Mouse (Mus musculus) limb, embryonic 15.5 days (tissue): ENCODE results near the gene Mfsd12. TPM values are rescaled to one million over a fixed set of nuclear protein-coding genes. Genes with fewer than 3 reads are reported as not detected.

Source experiments
- ATAC-seq: fragments of 200-750 bp; cut with Nextera tagmentation; 2 replicates; pipeline ENCODE4 v1.8.0; 2017; ENCODE audit warnings: low read depth, moderate TSS enrichment; ENCODE audit not compliant: insufficient number of reproducible peaks, low FRiP score, low TSS enrichment
- H3K27ac ChIP-seq: fragments of 300-500 bp; sonication (generic); 2 replicates; pipeline ENCODE4 v1.5.1; 2015; ENCODE audit warnings: moderate library complexity, mild to moderate bottlenecking, inconsistent platforms
- H3K27me3 ChIP-seq: fragments of 300-500 bp; sonication (generic); 2 replicates; pipeline ENCODE4 v1.6.1; 2015; ENCODE audit warnings: inconsistent platforms
- H3K36me3 ChIP-seq: fragments of 300-500 bp; sonication (generic); 2 replicates; pipeline ENCODE4 v1.6.1; 2015; ENCODE audit warnings: inconsistent platforms
- H3K4me1 ChIP-seq: fragments of 300-500 bp; sonication (generic); 2 replicates; pipeline ENCODE4 v1.6.1; 2015; ENCODE audit warnings: inconsistent platforms
- H3K4me2 ChIP-seq: fragments of 300-500 bp; sonication (generic); 2 replicates; pipeline ENCODE4 v1.6.1; 2015; ENCODE audit warnings: mild to moderate bottlenecking, inconsistent platforms
- H3K4me3 ChIP-seq: fragments of 300-500 bp; sonication (generic); 2 replicates; pipeline ENCODE4 v1.5.1; 2015; ENCODE audit warnings: mild to moderate bottlenecking, inconsistent platforms
- H3K9ac ChIP-seq: fragments of 300-500 bp; sonication (generic); 2 replicates; pipeline ENCODE4 v1.6.1; 2015; ENCODE audit warnings: inconsistent platforms
- H3K9me3 ChIP-seq: fragments of 300-500 bp; sonication (generic); 2 replicates; pipeline ENCODE4 v1.6.1; 2016; ENCODE audit warnings: inconsistent platforms
- WGBS: fragments of 180-500 bp; shearing (Covaris S2); methylation state at CpG from one replicate; pipeline ENCODE4 v1.1.7; 2015; 5-methylcytosine and 5-hydroxymethylcytosine counted together
- polyA plus RNA-seq: library from polyadenylated mRNA; unstranded; fragments of >200 nt; fragmentation: Nextera tagmentation; extraction: Ambion mirVana; gene quantifications from 2 replicates; pipeline ENCODE4 v1.2.1, GENCODE M21; 2015

Mfsd12 gene
- polyA plus RNA-seq, 1 experiment from 2014 or later, result 13.3 TPM

DNA sequence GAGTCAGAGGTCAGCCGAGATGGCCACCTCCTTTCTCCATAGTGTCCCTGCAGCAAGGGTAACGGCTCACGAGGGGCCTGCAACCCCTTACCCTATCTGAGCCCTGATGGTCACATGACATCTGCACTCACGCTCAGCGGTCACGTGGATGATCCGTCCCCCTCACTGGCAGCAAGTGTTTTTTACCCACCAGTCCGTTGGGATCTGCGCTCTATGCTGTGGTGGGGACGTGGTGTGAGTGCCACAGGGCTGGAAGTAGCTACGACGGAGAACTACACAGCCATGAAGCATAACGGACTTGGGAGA is 51.1 kb downstream of the Mfsd12 start:
- WGBS, result 54% methylated on average over 13 of the region's 13 CpGs
- ATAC-seq, result no peak
- H3K9ac ChIP-seq, result no peak overlapping the region
- H3K27me3 ChIP-seq, result no peaks in the 10 kb centered on the region; the same call in 1 of the 2 replicates
- H3K4me3 ChIP-seq, result no peak overlapping the region
- no peak overlapping the region for H3K4me2 ChIP-seq
- peak overlapping the region; percentile 93 for H3K27ac ChIP-seq
- no peaks in the 10 kb centered on the region for H3K9me3 ChIP-seq
- H3K4me1 ChIP-seq, result peaks cover 91% of the 10 kb centered on the region
- peaks cover 75% of the 10 kb centered on the region for H3K36me3 ChIP-seq

DNA sequence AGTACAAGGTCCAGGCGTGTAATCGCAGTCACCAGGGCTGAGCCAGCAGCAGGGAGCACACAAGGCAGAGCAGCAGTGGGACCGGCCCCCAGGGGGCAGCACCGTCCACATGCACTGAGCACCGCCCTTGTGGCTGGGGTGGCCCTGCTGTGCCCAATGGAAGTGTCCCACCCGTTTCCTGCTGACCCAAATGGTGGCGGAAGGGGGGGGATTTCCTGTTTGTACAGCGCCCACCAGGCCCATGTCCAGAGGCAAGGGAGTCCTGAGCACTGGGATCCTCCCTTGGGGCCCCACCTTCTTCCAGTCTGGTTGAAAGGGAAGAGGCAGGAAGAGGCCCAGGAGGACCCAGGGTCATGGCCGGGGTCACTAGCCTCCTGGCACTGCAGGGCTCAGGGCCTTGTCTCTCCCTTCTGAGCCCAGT is 51.6 kb downstream of the Mfsd12 start:
- Histone ChIP-seq H3K4me3 (no peak overlapping the region), H3K4me1 (peaks cover 91% of the 10 kb centered on the region), H3K27ac (peak overlapping the region; percentile 93), H3K9me3 (no peaks in the 10 kb centered on the region), H3K27me3 (no peaks in the 10 kb centered on the region; the same call in 1 of the 2 replicates), H3K36me3 (peaks cover 70% of the 10 kb centered on the region), H3K4me2 (no peak overlapping the region), H3K9ac (no peak overlapping the region)
- no peak for ATAC-seq
- 24% methylated on average over 8 of the region's 9 CpGs for WGBS

DNA sequence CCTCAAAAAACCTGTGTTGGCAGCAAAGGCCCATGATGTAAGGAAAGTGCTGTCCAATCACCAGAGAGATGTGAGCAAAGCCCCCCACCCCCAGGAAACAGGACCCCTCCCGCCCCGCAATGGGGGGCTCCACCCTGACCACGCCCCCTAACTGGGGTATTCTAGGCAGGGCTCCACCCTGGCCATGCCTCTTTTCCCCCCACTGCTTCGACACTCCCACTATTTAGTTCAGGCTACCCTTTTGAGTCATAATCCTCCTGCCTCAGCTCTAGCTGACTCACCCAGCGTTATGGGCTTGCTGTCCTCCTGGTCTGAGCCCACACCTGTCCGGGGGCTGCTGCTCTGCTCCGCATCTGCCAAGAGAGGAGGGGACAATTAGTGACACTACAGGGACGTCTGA is 52.0 kb downstream of the Mfsd12 start:
- H3K9ac ChIP-seq, result no peak overlapping the region
- H3K27me3 ChIP-seq, result no peaks in the 10 kb centered on the region; the same call in 1 of the 2 replicates
- H3K4me1 ChIP-seq, result peaks cover 91% of the 10 kb centered on the region
- peaks cover 66% of the 10 kb centered on the region for H3K36me3 ChIP-seq
- 27% methylated on average over 8 of the region's 8 CpGs for WGBS
- no peak overlapping the region for H3K4me3 ChIP-seq
- H3K9me3 ChIP-seq, result no peaks in the 10 kb centered on the region
- no peak for ATAC-seq
- H3K27ac ChIP-seq, result peak overlapping the region; percentile 93
- H3K4me2 ChIP-seq, result no peak overlapping the region

DNA sequence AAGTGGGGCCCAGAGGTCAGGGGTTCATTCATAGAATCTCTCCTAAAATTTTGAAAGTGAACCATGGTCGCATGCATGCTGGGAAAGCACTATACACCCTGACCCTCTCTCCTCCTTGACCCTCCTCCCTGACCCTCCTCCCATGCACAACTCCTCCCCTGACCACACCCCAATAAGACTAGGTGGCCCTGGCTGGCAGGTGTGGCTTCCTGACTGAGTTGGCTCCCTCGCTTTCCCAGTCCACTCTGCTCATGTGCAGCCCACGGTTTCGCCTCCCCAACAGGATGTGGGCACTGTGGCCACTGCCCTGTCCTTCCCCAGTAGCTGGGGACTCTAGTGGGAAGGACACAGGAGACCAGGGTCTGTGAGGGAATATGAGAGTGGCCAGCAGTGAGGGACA is 53.1 kb downstream of the Mfsd12 start:
- WGBS, result 57% methylated on average over 4 of the region's 4 CpGs
- no peak for ATAC-seq
- H3K9ac ChIP-seq, result no peak overlapping the region

DNA sequence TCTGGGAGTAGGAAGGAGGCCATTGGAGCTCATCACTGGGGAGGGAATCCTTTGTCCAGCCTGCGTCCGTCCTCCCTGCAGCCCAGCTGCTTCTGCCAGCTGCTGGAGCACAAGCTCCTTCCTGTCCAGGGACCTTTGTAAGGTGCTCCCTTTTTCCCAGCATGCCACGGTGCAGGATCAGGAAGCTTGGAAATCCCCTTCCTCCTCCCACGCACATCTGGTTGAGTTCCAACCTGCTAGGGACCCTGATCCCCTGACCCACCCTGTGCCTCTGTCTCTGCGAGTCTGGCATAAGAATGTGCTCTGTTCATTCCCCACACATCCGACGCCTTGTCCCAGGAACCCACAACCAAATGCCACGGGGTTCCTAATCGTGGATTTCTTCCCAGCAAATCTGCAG is 53.7 kb downstream of the Mfsd12 start:
- H3K9me3 ChIP-seq, result no peaks in the 10 kb centered on the region
- H3K4me2 ChIP-seq, result 0 out of 2 replicates have a peak overlapping the region, but pooled peaks have one; percentile 23
- no peak for ATAC-seq
- H3K4me3 ChIP-seq, result no peak overlapping the region
- peaks cover 57% of the 10 kb centered on the region for H3K36me3 ChIP-seq
- H3K4me1 ChIP-seq, result peaks cover 99% of the 10 kb centered on the region
- 66% methylated on average over 9 of the region's 9 CpGs for WGBS
- no peak overlapping the region for H3K9ac ChIP-seq
- H3K27me3 ChIP-seq, result no peaks in the 10 kb centered on the region; the same call in 1 of the 2 replicates
- peak overlapping the region; percentile 93 for H3K27ac ChIP-seq

More for the DNA sequence above, 53.1 kb downstream of the Mfsd12 start:
- Histone ChIP-seq H3K27ac (peak overlapping the region; percentile 93), H3K36me3 (peaks cover 62% of the 10 kb centered on the region), H3K4me2 (no peak overlapping the region), H3K4me3 (no peak overlapping the region), H3K9me3 (no peaks in the 10 kb centered on the region), H3K27me3 (no peaks in the 10 kb centered on the region; the same call in 1 of the 2 replicates), H3K4me1 (peaks cover 95% of the 10 kb centered on the region)

DNA sequence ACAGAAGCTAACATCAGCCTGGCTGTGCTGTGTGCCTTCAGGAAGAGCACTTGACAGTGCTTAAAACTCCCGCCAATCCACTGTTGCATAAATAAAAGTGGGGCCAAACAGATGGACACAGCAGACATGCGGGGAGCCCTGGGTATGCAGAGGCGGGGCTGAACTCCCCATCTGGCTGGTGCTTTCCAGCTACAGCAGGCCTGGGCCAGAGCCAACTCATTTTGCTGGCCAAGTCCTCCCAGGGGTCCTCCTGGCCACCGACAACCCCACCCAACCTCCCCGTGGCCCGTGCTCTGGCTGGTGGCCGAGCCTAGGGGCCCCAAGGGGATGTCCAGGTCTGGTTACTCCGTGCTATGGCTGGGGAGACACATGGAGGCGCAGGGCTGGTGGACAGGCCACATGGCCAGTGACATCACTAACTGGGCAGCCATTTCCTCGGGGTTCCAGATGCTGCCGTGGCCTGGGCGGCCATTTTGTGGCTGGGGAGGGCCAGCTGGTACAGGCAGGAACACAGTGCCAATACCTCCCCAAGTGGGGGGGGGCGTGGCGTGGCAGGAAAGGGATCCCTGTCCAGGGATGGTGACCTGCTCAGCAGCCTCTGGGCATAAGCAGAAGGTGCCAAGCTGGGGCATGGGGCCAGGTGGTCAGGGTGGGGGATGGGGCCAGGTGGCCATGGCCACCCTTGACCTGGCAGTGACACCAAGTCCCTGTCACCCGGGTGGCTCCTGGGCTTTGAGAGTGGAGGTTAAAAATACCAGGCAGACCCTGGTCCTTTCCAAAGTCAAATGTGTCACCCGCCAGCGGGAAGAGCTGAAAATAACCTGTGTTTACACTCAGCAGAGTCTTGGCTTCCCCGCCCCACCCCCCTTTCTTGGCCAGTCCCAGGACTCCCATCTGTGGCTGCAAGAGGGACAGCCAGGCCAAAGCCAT is 54.4 kb downstream of the Mfsd12 start:
- Histone ChIP-seq H3K36me3 (peaks cover 49% of the 10 kb centered on the region), H3K9ac (0 out of 2 replicates have a peak overlapping the region, but pooled peaks have one; percentile 29), H3K4me1 (peaks cover 100% of the 10 kb centered on the region), H3K4me3 (no peak overlapping the region), H3K4me2 (peak overlapping the region; percentile 23; the same call in 1 of the 2 replicates), H3K27ac (peak overlapping the region; percentile 93), H3K27me3 (no peaks in the 10 kb centered on the region; the same call in 1 of the 2 replicates), H3K9me3 (no peaks in the 10 kb centered on the region)
- 45% methylated on average over 18 of the region's 18 CpGs for WGBS
- 0 out of 2 replicates have a peak, but pooled peaks have one; percentile 4 for ATAC-seq

DNA sequence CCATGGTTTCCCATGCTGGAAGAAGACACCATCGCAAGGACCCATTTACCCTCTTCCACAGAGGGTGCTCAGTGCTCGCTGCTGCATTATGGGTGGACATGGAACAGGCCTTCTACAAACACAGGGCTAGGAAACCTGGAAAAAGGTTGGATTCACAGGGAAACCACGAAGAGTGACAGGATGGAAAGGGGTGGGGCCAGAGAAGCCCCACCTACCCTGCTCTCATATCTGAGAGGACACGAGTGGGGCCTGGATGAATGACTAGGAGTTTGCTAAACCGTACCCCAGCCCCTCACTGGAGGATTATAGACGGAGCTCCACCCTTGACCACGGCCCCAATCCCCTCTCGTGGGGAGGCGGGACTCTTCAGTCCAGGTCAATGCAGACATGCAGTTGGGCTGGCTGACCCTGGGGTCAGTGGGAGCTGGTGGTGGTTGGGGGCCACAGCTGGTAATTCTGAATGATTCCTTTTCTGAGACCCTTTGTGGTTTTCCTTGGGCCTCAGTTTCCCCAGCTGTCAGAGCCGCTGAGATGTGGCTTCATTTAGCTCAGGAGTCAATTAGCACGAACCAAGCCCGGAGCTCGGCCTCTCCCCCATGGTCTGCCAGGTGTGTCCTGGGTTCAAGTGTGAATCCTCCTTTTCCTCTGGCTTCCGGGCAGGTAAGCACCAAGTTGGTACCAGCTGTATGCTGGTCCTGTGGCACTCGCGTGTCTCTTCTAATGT is 55.5 kb downstream of the Mfsd12 start:
- Histone ChIP-seq H3K27ac (peak overlapping the region; percentile 93), H3K9ac (no peak overlapping the region), H3K27me3 (no peaks in the 10 kb centered on the region; the same call in 1 of the 2 replicates), H3K4me2 (peak overlapping the region; percentile 23; the same call in 1 of the 2 replicates), H3K4me1 (peaks cover 100% of the 10 kb centered on the region), H3K4me3 (no peak overlapping the region), H3K36me3 (peaks cover 40% of the 10 kb centered on the region; the same call in 1 of the 2 replicates), H3K9me3 (no peaks in the 10 kb centered on the region)
- WGBS, result 71% methylated on average over 16 of the region's 16 CpGs
- ATAC-seq, result no peak

DNA sequence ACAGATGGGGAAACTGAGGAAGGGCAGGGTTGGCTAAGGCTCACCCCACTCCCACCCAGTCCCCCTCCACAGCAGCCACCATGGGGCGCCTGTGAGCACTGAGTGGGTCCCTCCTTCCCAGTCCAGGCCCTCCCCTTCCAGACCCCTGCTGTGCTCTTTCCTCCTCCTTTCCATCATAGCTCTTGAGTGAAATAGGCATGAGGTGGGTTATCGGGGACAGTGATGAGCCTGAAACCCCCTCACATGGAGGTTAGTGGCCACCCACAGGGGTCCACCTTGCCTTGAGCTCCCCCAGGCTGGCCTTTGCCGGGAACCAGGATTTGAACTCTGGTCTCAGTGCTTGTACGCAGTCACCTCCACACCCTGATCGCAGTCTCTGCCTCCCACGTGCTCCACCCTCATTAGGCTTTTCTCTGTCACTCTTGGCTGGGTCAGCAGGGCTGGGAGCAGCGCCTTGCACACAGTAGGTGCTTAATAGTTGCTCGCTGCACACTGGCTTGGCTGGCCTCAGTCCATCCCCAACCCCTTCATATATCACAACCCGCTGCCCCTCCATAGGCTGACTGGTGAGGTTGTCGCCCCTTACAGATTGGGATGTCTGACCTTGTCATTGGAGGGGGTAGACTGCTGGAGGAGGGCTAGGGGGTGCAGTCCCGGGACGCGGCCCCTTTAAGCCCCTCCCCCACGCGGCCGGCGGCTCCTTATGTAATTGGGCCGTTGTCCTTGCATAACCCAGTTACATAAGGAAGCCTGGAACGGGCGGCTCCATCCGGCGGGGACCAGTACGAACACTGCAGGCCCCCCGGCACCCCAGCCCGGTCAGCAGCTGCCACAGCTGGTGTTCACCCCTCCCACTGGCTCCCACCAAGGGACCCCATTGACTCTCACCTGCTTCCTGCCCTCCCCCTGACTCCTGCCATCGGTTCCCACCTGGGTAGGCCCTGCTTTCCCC is 56.3 kb downstream of the Mfsd12 start:
- peaks cover 32% of the 10 kb centered on the region; the same call in 1 of the 2 replicates for H3K36me3 ChIP-seq
- no peaks in the 10 kb centered on the region for H3K27me3 ChIP-seq
- peak overlapping the region; percentile 9; the same call in 1 of the 2 replicates for H3K4me3 ChIP-seq
- H3K9me3 ChIP-seq, result no peaks in the 10 kb centered on the region
- peak overlapping the region; percentile 32 for H3K4me2 ChIP-seq
- peaks cover 100% of the 10 kb centered on the region for H3K4me1 ChIP-seq
- 26% methylated on average over 26 of the region's 26 CpGs for WGBS
- no peak overlapping the region for H3K9ac ChIP-seq
- no peak for ATAC-seq
- peak overlapping the region; percentile 93 for H3K27ac ChIP-seq

DNA sequence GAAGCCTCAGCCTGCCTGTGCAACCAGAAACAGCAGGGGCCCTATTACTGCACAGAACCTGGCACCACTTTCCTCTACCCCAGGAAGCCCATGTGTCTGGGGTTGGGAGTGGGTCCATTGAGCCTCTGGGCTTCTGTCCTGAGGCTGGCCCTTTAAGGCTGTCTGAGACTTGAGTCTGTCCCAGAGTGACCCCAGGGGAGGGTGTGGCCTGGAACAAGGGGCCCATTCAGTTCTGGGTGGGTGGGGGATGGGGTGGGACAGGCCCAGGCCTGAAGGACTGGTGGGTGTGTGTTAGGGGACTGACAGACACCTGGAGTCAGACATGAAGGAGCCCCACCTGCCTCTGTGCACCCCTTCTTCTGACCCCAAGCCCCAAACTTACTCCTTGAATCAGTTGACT is 57.4 kb downstream of the Mfsd12 start:
- Histone ChIP-seq H3K27me3 (no peaks in the 10 kb centered on the region), H3K27ac (peak overlapping the region; percentile 93), H3K36me3 (peaks cover 38% of the 10 kb centered on the region), H3K9ac (no peak overlapping the region), H3K4me2 (no peak overlapping the region), H3K9me3 (no peaks in the 10 kb centered on the region), H3K4me3 (no peak overlapping the region), H3K4me1 (peaks cover 100% of the 10 kb centered on the region)
- no peak for ATAC-seq

DNA sequence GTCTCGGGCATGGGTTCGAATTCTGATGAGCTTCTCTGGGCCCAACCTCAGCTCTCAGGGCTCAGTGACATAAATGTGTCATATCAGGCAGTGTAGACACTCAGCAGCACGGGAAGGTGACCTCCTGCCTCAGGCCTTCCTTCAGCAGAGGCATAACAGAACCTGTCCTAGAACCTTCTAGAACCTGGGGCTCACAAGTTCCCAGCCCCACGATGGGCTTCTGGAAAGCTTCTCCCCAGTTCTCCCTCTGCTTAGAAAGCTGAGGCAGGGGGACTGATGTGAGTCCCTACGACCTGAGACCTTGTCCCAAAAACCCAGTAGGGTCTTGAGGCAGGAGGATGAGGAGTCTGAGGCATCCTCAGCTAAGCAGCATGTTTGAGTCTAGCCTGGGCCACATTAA is 57.9 kb downstream of the Mfsd12 start:
- H3K4me3 ChIP-seq, result no peak overlapping the region
- peaks cover 100% of the 10 kb centered on the region for H3K4me1 ChIP-seq
- H3K27me3 ChIP-seq, result no peaks in the 10 kb centered on the region
- H3K9ac ChIP-seq, result no peak overlapping the region
- 78% methylated on average over 5 of the region's 5 CpGs for WGBS
- H3K9me3 ChIP-seq, result no peaks in the 10 kb centered on the region
- no peak for ATAC-seq
- H3K36me3 ChIP-seq, result peaks cover 43% of the 10 kb centered on the region
- H3K27ac ChIP-seq, result peak overlapping the region; percentile 93
- no peak overlapping the region for H3K4me2 ChIP-seq
